Mouse (Mus musculus) limb, embryonic 15.5 days (tissue): Measurements from ENCODE around the gene Prcc. TPM values are rescaled to one million over a fixed set of nuclear protein-coding genes. Genes with fewer than 3 reads are reported as not detected.

Source experiments
- polyA plus RNA-seq: library from polyadenylated mRNA; unstranded; fragments of >200 nt; fragmentation: Nextera tagmentation; extraction: Ambion mirVana; gene quantifications from 2 replicates; pipeline ENCODE4 v1.2.1, GENCODE M21; 2015

Gene Prcc
- polyA plus RNA-seq, 1 experiment from 2014 or later = 13.1 TPM

Other genes starting within 250 kb of the Prcc start
- gene Lrrc71, start 137.0 kb downstream of the Prcc start, polyA plus RNA-seq = 0.36 and 0.59 TPM in 2 replicates
- gene Ntrk1, start 90.4 kb downstream of the Prcc start, polyA plus RNA-seq = 0.48 and 0.76 TPM in 2 replicates
- gene Insrr, start 88.7 kb downstream of the Prcc start, polyA plus RNA-seq = 0.19 and 0.36 TPM in 2 replicates
- gene Pear1, start 61.3 kb downstream of the Prcc start, polyA plus RNA-seq = 24.6 and 25.7 TPM in 2 replicates
- gene Sh2d2a, start 38.9 kb downstream of the Prcc start, polyA plus RNA-seq = 0.05 TPM in 1 of 2 replicates, not detected in the other
- gene Hdgf, start 20.7 kb upstream of the Prcc start, polyA plus RNA-seq = 223 and 241 TPM in 2 replicates
- gene Mrpl24, start 33.9 kb upstream of the Prcc start, polyA plus RNA-seq = 62.9 and 64.3 TPM in 2 replicates
- 48.5 and 56.0 TPM in 2 replicates for gene Isg20l2, start 44.7 kb upstream of the Prcc start, polyA plus RNA-seq
- gene Rrnad1, start 45.1 kb upstream of the Prcc start, polyA plus RNA-seq = 18.4 and 18.5 TPM in 2 replicates
- gene Crabp2, start 63.1 kb upstream of the Prcc start, polyA plus RNA-seq = 249 and 274 TPM in 2 replicates
- 26.6 and 37.2 TPM in 2 replicates for gene Nes, start 85.5 kb upstream of the Prcc start, polyA plus RNA-seq
- gene Bcan, start 114.6 kb upstream of the Prcc start, polyA plus RNA-seq = 0.72 and 1.1 TPM in 2 replicates
- not detected in 2 replicates for gene Hapln2, start 142.0 kb upstream of the Prcc start, polyA plus RNA-seq
- 29.4 and 32.6 TPM in 2 replicates for gene Gpatch4, start 157.5 kb upstream of the Prcc start, polyA plus RNA-seq
- 184 and 193 TPM in 2 replicates for gene Naxe, start 172.9 kb upstream of the Prcc start, polyA plus RNA-seq
- gene Ttc24, start 192.7 kb upstream of the Prcc start, polyA plus RNA-seq = not detected in 2 replicates
- 17.6 and 17.8 TPM in 2 replicates for gene Iqgap3, start 196.4 kb upstream of the Prcc start, polyA plus RNA-seq